Mouse (Mus musculus): ENCODE measurements around the gene Hist2h3c2. TPM values are rescaled to one million over a fixed set of nuclear protein-coding genes. Genes with fewer than 3 reads are reported as not detected.
"Not testable (repeated sequence)": the region's sequence is repeated elsewhere in the genome, so short reads cannot be mapped to it uniquely, and the experiment has no call there.

Gene Hist2h3c2
- polyA plus RNA-seq, 1 experiment = 18.0 TPM

DNA sequence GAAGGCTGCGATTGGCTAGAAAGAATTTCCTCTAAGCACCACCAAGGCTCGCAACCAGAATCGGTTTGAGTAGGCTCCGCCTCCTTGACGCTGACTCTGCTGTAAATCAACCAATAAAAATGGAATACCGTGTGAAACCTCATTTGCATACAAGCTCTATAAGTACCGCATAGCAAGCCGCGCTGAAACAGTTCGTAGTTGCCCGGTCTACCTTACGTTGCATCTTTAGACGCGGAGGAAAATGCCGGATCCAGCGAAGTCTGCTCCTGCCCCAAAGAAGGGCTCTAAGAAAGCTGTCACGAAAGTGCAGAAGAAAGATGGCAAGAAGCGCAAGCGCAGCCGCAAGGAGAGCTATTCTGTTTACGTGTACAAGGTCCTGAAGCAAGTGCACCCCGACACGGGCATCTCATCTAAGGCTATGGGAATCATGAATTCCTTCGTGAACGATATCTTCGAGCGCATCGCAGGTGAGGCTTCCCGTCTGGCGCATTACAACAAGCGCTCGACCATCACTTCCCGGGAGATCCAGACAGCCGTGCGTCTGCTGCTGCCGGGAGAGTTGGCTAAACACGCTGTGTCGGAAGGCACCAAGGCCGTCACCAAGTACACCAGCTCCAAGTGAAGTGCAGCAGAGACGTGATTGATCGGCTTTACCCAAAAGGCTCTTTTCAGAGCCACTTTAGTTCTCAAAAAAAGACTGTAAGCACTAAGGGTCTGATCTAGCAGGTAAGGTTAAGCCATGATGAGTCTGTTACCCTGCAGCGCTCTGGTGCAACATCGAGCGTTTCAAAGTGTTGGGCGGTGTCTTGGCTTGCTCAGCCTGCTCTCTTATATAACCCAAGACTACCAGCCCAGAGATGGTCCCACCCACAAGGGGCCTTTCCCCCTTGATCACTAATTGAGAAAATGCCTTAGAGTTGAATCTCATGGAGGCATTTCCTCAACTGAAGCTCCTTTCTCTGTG, 30.9 kb upstream of the Hist2h3c2 start, which contains the start of gene Hist2h2bb:
Hist2h2bb (plus strand) TSS at position 242 of the 964 bp plus-strand sequence.
- peak within 1 kb of the TSS; percentile 82 for H3K27ac ChIP-seq (ENCODE audit: control insufficient read depth, insufficient read depth, low read depth, low read length)
- H3K36me3 ChIP-seq (ENCODE audit: control insufficient read depth, insufficient read depth, low read length) = no peaks in the 10 kb centered on the region
- TF ChIP-seq CTCF (IDR thresholded peaks at IDR 0.05; ENCODE audit: control insufficient read depth, insufficient read depth, insufficient replicate concordance, low read depth, low read length) (no peak), POLR2A (IDR thresholded peaks at IDR 0.05; ENCODE audit: control insufficient read depth, low read depth, low read length) (peak; percentile 90)
- no peaks in the 10 kb centered on the region for H3K27me3 ChIP-seq (ENCODE audit: control insufficient read depth, insufficient read depth, low read length)
- H3K4me1 ChIP-seq (ENCODE audit: control insufficient read depth, insufficient read depth, low read length) = peaks cover 14% of the 10 kb centered on the region
- peak within 1 kb of the TSS; percentile 83 for H3K4me3 ChIP-seq (ENCODE audit: control insufficient read depth, low read depth, low read length)

DNA sequence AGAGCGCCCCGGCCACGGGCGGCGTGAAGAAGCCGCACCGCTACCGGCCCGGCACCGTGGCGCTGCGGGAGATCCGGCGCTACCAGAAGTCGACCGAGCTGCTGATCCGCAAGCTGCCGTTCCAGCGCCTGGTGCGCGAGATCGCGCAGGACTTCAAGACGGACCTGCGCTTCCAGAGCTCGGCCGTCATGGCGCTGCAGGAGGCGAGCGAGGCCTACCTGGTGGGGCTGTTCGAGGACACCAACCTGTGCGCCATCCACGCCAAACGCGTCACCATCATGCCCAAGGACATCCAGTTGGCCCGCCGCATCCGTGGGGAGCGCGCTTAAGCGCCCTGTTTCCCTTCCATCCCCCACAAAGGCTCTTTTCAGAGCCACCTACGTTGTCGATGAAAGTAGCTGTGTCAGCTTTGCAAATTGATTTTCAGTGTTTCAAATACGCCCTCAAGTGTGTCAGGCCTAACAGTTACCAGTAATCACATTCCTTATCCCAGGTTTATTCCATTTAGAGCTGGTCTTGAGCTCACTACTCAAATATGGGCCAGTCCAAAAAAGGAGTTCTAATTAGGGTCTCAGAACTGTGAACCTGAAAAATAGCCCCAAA, 29.9 kb upstream of the Hist2h3c2 start:
- not testable (repeated sequence) for H3K27me3 ChIP-seq (ENCODE audit: control insufficient read depth, insufficient read depth, low read length); H3K36me3 ChIP-seq (ENCODE audit: control insufficient read depth, insufficient read depth, low read length)
- Histone ChIP-seq H3K4me3 (ENCODE audit: control insufficient read depth, low read depth, low read length) (peak overlapping the region; percentile 72), H3K27ac (ENCODE audit: control insufficient read depth, insufficient read depth, low read depth, low read length) (peak overlapping the region; percentile 82), H3K4me1 (ENCODE audit: control insufficient read depth, insufficient read depth, low read length) (peaks cover 14% of the 10 kb centered on the region)

DNA sequence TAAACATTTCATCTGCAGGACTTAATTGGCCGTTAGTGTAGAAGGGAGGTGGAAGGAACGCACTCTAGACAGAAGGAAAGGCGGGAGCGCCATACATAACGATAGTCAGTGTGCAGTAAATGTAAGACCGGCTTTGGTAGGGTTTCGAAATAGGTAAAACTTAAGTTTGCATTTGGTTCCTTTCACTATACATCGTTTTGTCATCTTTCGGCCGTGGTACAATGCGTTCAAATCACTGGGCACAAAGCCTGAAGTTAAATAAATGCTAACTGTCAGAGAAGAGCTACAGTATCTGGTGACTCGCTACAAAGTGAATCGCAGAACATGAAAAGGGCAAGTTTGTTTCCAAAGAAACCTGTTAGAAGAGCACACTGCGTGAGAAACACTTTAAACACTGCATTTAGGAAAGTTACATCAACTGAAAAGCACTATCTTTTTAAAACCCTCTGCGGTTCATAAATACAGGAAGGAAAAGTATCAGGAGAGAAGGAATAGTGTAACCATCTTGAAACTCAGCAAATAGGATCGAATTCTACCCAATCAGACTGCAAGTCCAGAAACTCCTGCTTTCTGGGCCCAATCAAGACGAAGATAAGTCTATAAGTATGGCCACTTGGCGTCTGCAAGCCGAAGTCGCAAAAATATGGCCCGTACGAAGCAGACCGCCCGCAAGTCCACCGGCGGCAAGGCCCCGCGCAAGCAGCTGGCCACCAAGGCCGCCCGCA, 29.3 kb upstream of the Hist2h3c2 start, which contains the start of gene Hist2h3b:
Hist2h3b (plus strand) TSS at position 604 of the 725 bp plus-strand sequence.
- peak within 1 kb of the TSS; percentile 83 for H3K4me3 ChIP-seq (ENCODE audit: control insufficient read depth, low read depth, low read length)
- H3K36me3 ChIP-seq (ENCODE audit: control insufficient read depth, insufficient read depth, low read length) = no peaks in the 10 kb centered on the region
- H3K4me1 ChIP-seq (ENCODE audit: control insufficient read depth, insufficient read depth, low read length) = peaks cover 16% of the 10 kb centered on the region
- peak within 1 kb of the TSS; percentile 82 for H3K27ac ChIP-seq (ENCODE audit: control insufficient read depth, insufficient read depth, low read depth, low read length)
- H3K27me3 ChIP-seq (ENCODE audit: control insufficient read depth, insufficient read depth, low read length) = no peaks in the 10 kb centered on the region; the same call in 1 of the 2 replicates
- TF ChIP-seq CTCF (IDR thresholded peaks at IDR 0.05; ENCODE audit: control insufficient read depth, insufficient read depth, insufficient replicate concordance, low read depth, low read length) (no peak), POLR2A (IDR thresholded peaks at IDR 0.05; ENCODE audit: control insufficient read depth, low read depth, low read length) (peak; percentile 60; the same call in 1 of the 2 replicates)

DNA sequence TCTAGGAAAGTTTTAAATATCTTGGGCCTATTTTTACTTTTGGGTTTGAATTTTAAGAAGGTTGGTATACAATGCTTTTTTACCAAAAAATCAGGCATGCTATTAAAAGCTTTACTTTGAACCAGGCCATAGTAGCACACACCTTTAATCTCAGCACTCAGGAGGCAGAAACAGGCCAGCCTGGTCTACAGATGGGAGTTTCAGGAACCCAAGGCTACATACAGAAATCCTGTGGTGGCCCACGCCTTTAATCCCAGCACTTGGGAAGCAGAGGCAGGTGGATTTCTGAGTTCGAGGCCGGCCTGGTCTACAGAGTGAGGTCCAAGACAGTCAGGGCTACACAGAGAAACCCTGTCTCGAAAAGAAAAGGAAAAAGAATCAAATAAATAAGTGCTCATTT, 28.6 kb upstream of the Hist2h3c2 start:
- Histone ChIP-seq H3K4me3 (ENCODE audit: control insufficient read depth, low read depth, low read length) (no peak overlapping the region), H3K36me3 (ENCODE audit: control insufficient read depth, insufficient read depth, low read length) (no peaks in the 10 kb centered on the region), H3K4me1 (ENCODE audit: control insufficient read depth, insufficient read depth, low read length) (peaks cover 16% of the 10 kb centered on the region), H3K27me3 (ENCODE audit: control insufficient read depth, insufficient read depth, low read length) (no peaks in the 10 kb centered on the region; the same call in 1 of the 2 replicates), H3K27ac (ENCODE audit: control insufficient read depth, insufficient read depth, low read depth, low read length) (no peak overlapping the region; the same call in 1 of the 2 replicates)
- TF ChIP-seq CTCF (IDR thresholded peaks at IDR 0.05; ENCODE audit: control insufficient read depth, insufficient read depth, insufficient replicate concordance, low read depth, low read length) (no peak), POLR2A (IDR thresholded peaks at IDR 0.05; ENCODE audit: control insufficient read depth, low read depth, low read length) (no peak)

DNA sequence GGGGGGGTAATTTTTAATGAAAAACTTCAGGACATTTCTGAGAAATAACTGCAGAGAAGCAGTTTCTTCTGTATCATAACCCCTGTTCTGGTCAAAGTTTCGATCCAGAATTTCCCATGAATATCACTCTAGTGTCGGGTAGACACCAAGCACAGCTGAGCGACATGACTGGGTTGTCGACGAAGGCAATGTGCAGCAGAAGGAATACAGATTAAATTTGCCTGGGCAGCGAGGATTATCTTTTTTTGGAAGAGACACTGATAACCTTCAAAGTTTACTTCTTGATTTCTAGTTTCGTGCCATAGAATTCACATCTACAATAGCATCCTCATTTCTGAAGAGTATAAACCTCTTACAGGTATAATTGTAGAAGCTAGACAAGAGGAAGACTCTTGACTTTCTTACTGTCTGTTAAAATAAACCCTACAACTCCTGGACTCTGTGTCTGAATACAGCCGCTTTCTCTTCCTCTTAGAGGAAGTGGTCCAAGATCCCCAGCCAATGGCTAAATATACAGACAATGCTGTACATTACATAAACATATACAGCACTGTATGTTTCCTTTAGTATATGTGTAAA, 27.3 kb upstream of the Hist2h3c2 start:
- H3K36me3 ChIP-seq (ENCODE audit: control insufficient read depth, insufficient read depth, low read length) = no peaks in the 10 kb centered on the region
- H3K27ac ChIP-seq (ENCODE audit: control insufficient read depth, insufficient read depth, low read depth, low read length) = no peak overlapping the region
- TF ChIP-seq POLR2A (IDR thresholded peaks at IDR 0.05; ENCODE audit: control insufficient read depth, low read depth, low read length) (no peak), CTCF (IDR thresholded peaks at IDR 0.05; ENCODE audit: control insufficient read depth, insufficient read depth, insufficient replicate concordance, low read depth, low read length) (no peak)
- H3K4me3 ChIP-seq (ENCODE audit: control insufficient read depth, low read depth, low read length) = no peak overlapping the region
- H3K27me3 ChIP-seq (ENCODE audit: control insufficient read depth, insufficient read depth, low read length) = no peaks in the 10 kb centered on the region; the same call in 1 of the 2 replicates
- peaks cover 17% of the 10 kb centered on the region for H3K4me1 ChIP-seq (ENCODE audit: control insufficient read depth, insufficient read depth, low read length)

DNA sequence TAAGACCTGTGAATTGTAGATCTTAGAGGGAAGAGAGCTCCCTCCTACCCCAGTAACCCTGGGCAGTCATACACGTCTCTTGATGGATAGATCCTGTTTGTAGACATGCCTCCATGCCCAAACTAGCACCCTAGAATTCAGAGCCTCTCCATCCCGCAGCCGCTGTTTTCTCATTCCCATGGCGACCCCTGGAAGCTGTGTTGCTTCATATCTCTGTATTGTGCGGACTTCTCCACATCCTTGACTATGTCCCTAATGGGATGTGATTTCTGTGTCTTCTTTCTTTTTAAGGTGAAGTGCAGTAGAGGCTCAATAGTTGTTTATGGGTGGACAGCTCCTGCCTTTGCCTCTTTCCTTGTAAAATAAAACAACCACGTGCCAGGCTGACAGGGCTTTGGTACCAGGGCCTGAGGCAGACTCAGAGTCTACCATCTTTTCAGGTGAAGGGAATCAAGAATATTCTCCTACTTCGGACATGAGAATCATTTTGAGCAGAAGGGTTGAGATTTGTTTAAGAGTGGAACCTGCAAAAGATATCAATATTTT, 25.6 kb upstream of the Hist2h3c2 start:
- no peak for TF ChIP-seq CTCF (IDR thresholded peaks at IDR 0.05; ENCODE audit: control insufficient read depth, insufficient read depth, insufficient replicate concordance, low read depth, low read length)
- TF ChIP-seq POLR2A (IDR thresholded peaks at IDR 0.05; ENCODE audit: control insufficient read depth, low read depth, low read length) = no peak
- Histone ChIP-seq H3K27me3 (ENCODE audit: control insufficient read depth, insufficient read depth, low read length) (no peaks in the 10 kb centered on the region; the same call in 1 of the 2 replicates), H3K36me3 (ENCODE audit: control insufficient read depth, insufficient read depth, low read length) (no peaks in the 10 kb centered on the region), H3K4me1 (ENCODE audit: control insufficient read depth, insufficient read depth, low read length) (peaks cover 12% of the 10 kb centered on the region), H3K4me3 (ENCODE audit: control insufficient read depth, low read depth, low read length) (no peak overlapping the region), H3K27ac (ENCODE audit: control insufficient read depth, insufficient read depth, low read depth, low read length) (no peak overlapping the region)
